Mouse (Mus musculus) spleen, adult 2 months (tissue): ENCODE measurements around the gene Vmn2r25.
"Not testable (repeated sequence)": the region's sequence is repeated elsewhere in the genome, so short reads cannot be mapped to it uniquely, and the experiment has no call there.

Experiments
- CTCF ChIP-seq: fragments of 200-500 bp; IDR thresholded peaks from 2 replicates; pipeline ENCODE4 v1.5.1; 2011; ENCODE audit warnings: mild to moderate bottlenecking, inconsistent platforms; ENCODE audit not compliant: insufficient read depth, insufficient read length, insufficient replicate concordance; ENCODE audit errors: extremely low read depth
- POLR2A ChIP-seq: fragments of 200-500 bp; IDR thresholded peaks from 2 replicates; pipeline ENCODE4 v1.6.1; 2011; ENCODE audit warnings: low read depth, low read length, inconsistent platforms

GRCm38 (mm10) chr6:123810291-123810690 lies 43.0 kb downstream of the Vmn2r25 start:
- not testable (repeated sequence) for TF ChIP-seq POLR2A, CTCF
